Comparison of ENCODE assay signal across 18 mouse cellular contexts in genomic region chr17:23553634-23554120, GRCm38 (mm10). TPM values are rescaled to one million over a fixed set of nuclear protein-coding genes. Genes with fewer than 3 reads are reported as not detected.
"Had no signal": no experiment of that assay in that cellular context is flagged by ENCODE, and none has a peak within 500 bp of the region (broad histone marks: within the 10 kb centered on the region; RNA-seq: fewer than 3 reads in every experiment).

No protein-coding gene starts in this region.

- H3K27ac ChIP-seq: kidney, embryonic 15.5 days; limb, embryonic 13.5 days; liver, embryonic 13.5 days; midbrain, embryonic 12.5 days; neural tube, embryonic 13.5 days; stomach, postnatal 0 days had no signal

- H3K9me3 ChIP-seq: kidney, embryonic 15.5 days; limb, embryonic 13.5 days; liver, embryonic 13.5 days; midbrain, embryonic 12.5 days; neural tube, embryonic 13.5 days had no signal

- H3K27me3 ChIP-seq: kidney, embryonic 15.5 days; limb, embryonic 13.5 days; liver, embryonic 13.5 days; neural tube, embryonic 13.5 days had no signal

- H3K4me3 ChIP-seq: kidney, embryonic 15.5 days; limb, embryonic 13.5 days; liver, embryonic 13.5 days; neural tube, embryonic 13.5 days had no signal

- H3K9ac ChIP-seq: kidney, embryonic 15.5 days; limb, embryonic 13.5 days; liver, embryonic 13.5 days; midbrain, embryonic 12.5 days; neural tube, embryonic 13.5 days had no signal

- DNase-seq: kidney, postnatal 14 days; left cerebral cortex, postnatal 4 days; liver, embryonic 13.5 days; lung, adult 18-20 months; right cerebral cortex, adult 18-20 months; right cerebral cortex, postnatal 25 days had no signal

- H3K4me2 ChIP-seq: kidney, embryonic 15.5 days; limb, embryonic 13.5 days; liver, embryonic 13.5 days; midbrain, embryonic 12.5 days; neural tube, embryonic 13.5 days had no signal

- ATAC-seq: midbrain, embryonic 16.5 days had no signal

RNA-seq across cellular contexts. Expression of gene Zfp13, which starts 45.6 kb away (rescaled TPM):
- total RNA-seq: megakaryocyte-erythroid progenitor cell, adult 5-6 weeks had no signal

RNA-seq across cellular contexts. Expression of gene Zscan10, which starts 47.0 kb away (rescaled TPM):
- total RNA-seq: layer of hippocampus, adult 8-10 months; left cerebral cortex, adult 18-20 months; left cerebral cortex, postnatal 10 days; left cerebral cortex, postnatal 4 days; megakaryocyte-erythroid progenitor cell, adult 5-6 weeks had no signal
- polyA plus RNA-seq: kidney, embryonic 15.5 days; large intestine, adult 2 months; liver, embryonic 13.5 days; midbrain, embryonic 12.5 days; midbrain, embryonic 16.5 days; neural tube, embryonic 13.5 days; small intestine, adult 2 months had no signal
